Mouse (Mus musculus) large intestine, adult 2 months (tissue): ENCODE data around the gene Klc4. TPM values are rescaled to one million over a fixed set of nuclear protein-coding genes. Genes with fewer than 3 reads are reported as not detected.

Source experiments
- DNase-seq: peaks from one replicate; pipeline ENCODE4 v3.0.0-alpha.2; 2012; ENCODE audit warnings: low read depth, low spot score
- WGBS: fragments of 180-500 bp; shearing (Covaris S2); methylation state at CpG from one replicate; pipeline ENCODE4 v1.1.7; 2018; 5-methylcytosine and 5-hydroxymethylcytosine counted together
- polyA plus RNA-seq: library from polyadenylated mRNA; depleted of rRNA; stranded (reverse); fragments of >200 nt; gene quantifications from 2 replicates; pipeline ENCODE4 v1.2.3, GENCODE M21; 2012; rRNA removed

The Klc4 gene
- polyA plus RNA-seq = 80.8 and 113 TPM in 2 replicates

DNA sequence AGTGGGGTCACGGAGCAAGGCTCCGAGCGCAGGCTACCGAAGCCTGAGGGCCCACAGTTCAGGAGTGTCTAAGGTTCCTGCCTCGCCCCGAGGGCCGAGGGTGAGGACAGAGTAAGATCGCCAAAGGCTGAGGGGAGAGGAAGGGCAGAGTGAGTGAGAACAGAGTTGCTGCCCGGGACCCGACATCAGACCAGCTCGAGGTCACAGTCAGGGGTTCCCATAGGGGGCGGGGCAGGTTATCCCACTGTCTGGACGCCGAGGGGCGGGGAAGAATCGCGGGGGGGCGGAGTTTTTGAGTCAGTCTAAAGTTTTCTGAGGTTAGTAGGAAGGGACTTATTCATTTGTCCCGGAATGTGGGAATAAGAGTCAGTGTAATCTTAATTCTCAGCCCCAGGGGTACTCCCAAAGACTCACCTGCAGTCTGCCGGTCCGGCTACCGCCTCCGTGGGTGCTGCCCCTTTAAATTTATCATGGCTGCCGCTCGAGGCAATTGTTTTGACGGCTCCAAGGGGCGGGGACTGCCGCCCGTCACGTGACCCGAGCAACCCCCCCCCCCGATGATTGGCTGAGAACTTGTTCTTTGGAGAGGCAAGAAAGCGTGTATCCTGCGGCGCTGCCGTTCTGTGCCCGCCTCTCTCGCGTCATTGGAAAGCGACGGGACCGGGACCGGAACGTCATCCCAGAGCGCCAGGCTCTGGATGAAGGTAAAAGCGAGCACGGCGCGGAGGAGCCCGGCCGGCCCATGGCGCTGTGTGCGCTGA is at the start of gene Klc4, which contains the start of gene Mrpl2:
Klc4 (minus strand) TSS at position 462 of the 761 bp plus-strand sequence.
Mrpl2 (plus strand) TSS at position 669 of the 761 bp plus-strand sequence.
- under 1% methylated on average over 53 of the region's 53 CpGs for WGBS

DNA sequence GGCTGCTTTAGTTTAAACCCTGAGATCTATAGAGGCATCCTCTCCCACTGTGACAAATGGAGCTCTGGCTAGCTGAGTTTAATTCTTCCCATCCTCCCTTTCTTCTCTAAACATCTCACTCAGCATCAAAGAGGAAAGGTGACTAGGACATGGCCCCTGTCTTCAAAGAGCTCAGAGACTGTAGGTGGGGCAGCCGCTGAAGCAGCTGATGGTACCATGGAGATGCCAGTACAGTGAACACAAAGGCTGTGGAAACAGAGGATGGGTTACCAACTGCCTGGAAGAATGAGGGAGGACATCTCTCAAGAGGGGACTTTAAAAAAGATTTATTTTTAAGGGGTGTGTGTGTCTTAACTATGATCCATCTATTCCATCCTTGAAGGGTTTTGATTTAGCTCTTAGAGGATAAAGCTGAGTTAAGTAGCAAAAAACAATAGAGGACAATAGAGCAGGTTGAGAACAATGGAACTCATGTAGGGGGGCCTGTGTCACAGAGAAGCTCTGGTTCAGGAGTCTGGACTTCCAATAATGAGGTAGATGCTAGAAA is 48.8 kb upstream of the Klc4 start:
- 89% methylated on average over 1 of the region's 1 CpGs for WGBS
- no peak for DNase-seq

More for the DNA sequence above, at the start of gene Klc4, which contains the start of gene Mrpl2:
- DNase-seq = peak; percentile 96

DNA sequence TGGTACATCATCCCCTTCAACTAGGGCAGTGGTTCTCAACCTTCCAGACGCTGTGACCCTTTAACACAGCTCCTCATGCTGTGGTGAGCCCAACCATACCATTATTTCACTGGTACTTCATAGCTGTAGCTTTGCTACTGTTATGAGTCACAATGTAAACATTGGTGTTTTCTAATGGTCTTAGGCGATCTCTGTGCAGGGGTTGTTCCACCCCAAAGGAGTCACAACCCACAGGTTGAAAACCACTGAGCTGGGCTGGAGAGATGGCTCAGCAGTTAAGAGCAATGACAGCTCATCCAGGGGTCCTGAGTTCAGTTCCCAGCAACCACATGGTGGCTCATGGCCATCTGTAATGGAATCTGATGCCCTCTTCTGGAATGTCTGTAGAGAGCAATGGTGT is 45.6 kb upstream of the Klc4 start:
- 59% methylated on average over 2 of the region's 2 CpGs for WGBS
- no peak for DNase-seq

DNA sequence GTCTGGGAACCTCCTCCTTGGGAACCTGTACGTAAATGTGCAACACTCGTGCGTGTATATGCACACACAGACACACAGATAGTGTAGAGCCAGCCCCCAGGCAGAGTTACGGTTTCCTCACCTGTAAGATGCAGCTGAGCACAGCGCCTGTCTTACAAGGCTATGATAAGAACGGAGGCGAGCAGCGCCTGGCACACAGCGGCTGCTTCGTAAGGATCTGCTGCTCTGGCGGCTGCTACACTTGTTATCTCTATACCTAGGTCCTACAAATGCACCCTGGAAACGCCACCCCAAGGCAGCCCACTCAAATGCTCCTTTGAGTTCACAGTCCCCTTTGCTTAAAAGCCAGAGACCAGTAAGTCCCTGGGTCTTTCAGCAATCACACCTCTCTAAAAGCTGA is 44.8 kb upstream of the Klc4 start:
- WGBS = 92% methylated on average over 12 of the region's 12 CpGs
- no peak for DNase-seq

DNA sequence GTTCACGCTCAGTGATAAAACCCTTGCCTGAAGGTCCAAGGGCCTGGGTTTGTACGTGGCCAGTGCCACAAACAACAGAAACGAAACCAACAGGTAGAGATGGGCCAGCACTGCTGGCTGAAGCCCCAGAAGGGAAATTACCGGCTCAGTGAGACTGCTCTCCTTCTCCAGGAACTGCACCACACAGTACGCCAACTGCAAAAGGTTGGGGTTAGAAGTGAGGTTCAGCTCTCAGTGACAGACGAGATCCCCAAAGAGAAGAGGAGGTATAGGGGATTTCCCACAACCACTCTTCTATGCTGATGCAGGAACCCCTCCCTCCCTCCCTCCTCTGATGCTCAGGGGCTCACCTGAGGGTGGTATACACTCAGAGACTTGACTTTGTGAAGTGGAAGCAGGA is 40.1 kb upstream of the Klc4 start:
- WGBS = 86% methylated on average over 6 of the region's 6 CpGs
- no peak for DNase-seq

DNA sequence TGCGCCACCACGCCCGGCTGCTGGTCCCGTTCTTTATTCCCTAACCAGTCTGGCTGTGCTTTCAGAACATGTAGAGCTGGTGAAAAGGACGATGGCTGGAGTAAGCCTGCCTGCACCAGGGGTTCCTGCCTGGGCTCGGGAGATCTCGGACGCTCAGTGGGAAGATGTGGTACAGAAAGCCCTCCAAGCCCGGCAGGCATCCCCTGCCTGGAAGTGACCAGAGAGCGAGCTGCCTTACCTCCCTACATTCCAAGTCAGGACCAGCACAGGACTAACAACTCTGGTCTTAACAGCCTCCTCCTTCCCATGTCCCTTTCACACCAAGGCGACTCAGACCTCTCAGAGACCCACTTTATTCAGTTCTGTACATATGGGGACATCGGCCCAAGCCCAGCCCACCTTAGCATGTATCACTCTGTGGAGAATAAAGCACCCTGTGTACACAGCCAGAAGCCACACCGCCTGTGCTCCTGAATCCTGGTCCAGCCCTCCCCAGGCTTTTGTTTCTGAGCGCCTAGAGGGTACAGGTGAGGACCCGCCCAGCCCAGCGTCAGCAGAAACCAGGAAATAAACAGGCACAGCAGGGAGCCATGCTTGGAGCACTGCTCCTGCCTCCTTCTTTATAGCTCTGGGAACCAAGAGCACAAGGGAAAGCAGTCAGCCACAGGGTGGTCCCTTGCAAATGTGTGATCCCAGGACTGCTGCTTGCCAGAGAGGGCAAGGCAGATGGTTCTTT is 37.0 kb upstream of the Klc4 start:
- no peak for DNase-seq
- WGBS = 75% methylated on average over 16 of the region's 16 CpGs

DNA sequence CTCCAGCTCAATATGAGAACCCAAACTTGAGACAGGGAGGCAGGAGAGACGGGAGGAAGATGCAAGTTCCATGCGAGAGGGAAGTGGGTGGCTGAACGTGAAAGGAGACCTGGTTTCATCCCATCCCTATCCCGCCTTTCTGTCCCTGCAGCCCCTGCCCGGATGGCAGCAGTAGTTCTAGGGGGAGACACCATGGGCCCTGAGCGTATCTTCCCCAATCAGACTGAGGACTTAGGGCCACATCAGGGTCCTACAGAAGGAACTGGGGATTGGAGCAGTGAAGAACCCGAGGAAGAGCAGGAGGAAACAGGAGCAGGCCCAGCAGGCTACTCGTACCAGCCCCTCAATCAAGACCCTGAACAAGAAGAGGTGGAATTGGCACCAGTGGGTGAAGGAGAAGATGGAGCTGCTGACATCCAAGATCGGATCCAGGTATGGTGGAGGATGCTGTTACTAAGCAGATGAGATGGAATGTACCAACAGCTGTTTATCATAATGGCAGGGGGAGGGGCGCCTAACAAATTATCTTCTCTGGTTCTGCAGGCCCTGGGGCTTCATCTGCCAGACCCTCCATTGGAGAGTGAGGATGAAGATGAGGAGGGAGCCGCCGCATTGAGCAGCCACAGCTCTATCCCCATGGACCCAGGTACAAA is 35.8 kb upstream of the Klc4 start:
- no peak for DNase-seq
- 25% methylated on average over 12 of the region's 12 CpGs for WGBS

DNA sequence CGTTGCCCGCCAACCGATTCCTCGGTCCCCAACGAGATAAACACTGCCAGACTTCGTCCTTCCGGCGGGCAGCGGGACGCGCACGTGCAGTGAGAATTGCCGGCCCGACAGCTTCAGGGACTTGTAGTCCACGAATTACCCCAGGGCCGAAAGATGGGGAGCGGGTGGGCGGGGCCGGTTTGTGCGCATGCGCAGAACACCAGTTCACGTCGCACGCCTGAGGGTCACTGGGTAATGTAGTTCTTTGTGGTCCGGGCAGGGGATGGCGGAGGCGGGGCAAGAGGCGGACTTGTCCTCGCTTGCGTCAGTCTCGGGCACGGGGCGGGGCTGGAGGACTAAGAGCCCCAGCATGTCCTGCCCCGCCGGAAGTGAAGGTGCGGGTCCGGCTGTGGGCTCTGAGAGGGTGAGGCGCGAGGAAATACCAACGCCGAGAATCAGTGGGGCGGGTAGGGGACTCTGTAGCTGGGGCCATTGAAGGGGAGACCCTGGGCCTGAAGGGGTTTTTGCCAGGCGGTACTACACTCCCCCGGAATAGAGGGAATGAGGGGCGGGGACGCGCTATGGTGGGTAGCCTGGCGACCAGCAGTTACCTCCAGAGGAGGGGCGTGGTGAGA is 35.0 kb upstream of the Klc4 start, which contains the start of gene Klhdc3:
Klhdc3 (minus strand) TSS at position 155 of the 614 bp plus-strand sequence.
- under 1% methylated on average over 49 of the region's 49 CpGs for WGBS
- DNase-seq = peak; percentile 93

DNA sequence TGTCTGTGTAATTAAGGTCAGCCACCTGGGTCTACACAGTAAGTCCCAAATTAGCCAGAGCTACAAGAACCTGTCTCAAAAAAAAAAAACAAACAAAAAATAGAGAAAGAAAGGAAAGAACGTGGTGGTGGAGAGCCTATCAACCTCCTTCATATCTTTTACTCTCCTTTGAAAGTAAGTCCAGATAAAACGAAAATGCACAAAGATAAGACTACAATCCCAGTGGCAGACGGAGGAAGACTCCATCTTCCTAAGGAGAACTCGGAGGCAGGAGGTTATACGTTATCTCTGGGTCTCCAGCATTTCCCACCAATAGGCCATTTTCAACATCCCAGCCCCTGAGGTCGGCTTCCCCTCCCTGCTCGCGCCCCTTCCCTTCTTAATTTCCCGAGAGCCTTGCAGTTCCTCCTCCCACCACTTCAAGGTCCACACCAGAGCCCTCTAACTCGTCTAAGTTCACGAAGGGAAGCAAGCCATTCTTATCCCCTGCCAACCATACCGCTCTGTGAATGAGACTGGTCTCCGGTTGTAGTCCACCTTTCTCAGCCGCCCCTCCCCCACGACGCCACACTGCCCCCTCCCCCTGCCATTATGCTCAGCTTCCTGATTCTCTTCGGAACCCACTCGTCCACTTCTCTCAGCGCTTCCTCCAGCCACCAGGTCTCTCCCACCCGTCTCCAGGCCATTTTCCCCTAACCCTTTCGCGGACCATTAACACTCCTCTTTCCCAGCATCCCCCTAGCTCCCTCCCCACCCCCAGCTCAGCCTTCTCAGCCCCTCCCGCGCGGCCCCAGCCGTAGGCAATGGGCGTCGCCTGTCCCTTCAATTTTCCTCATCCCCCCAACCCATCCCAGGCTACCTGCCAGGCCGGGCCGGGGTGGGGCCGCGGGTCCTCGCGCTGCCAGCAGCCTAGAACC is 34.3 kb upstream of the Klc4 start:
- 1% methylated on average over 34 of the region's 34 CpGs for WGBS
- DNase-seq = no peak

DNA sequence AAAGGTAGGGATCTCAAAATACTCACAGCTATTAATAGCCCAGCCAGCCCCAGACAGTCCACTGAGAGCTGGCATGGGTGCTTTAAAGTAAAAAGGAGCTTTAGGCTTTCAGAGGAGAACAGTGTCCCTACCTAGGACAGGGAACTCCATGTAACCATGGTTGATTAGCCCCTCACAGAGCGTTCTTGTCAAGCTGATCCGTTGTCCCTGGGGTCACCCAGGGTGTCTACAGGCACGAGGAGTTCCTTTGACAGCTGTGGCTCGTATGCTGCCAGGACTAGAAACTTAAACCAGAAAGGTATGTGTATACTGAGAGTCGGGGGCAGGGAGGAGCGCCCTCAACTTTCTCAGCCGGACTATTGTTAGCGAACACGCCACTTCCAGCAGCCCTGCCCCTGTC is 33.1 kb upstream of the Klc4 start:
- 48% methylated on average over 9 of the region's 9 CpGs for WGBS
- DNase-seq = no peak

DNA sequence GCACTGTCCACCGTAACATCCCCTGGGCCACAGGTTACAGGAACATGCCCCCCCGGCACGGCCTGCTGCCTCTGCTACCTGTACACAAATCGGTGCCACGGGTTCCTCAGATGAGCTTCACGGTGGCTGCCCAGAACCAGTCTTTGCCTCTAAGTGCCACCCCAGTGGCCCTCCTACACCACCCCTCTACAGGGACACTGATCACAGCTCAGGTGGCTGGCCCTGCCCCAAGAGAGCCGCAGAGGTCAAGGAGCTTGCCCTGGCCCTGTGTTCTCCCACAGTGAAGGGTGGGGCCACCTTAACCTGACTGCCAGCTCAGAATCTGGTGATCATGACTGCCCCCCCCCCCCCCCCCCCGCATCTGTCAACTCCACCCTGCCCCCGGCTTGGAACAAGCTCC is 32.6 kb upstream of the Klc4 start, which contains the start of gene Mea1:
Mea1 (plus strand) TSS at position 378 of the 400 bp plus-strand sequence.
- no peak for DNase-seq
- WGBS = 82% methylated on average over 9 of the region's 9 CpGs

DNA sequence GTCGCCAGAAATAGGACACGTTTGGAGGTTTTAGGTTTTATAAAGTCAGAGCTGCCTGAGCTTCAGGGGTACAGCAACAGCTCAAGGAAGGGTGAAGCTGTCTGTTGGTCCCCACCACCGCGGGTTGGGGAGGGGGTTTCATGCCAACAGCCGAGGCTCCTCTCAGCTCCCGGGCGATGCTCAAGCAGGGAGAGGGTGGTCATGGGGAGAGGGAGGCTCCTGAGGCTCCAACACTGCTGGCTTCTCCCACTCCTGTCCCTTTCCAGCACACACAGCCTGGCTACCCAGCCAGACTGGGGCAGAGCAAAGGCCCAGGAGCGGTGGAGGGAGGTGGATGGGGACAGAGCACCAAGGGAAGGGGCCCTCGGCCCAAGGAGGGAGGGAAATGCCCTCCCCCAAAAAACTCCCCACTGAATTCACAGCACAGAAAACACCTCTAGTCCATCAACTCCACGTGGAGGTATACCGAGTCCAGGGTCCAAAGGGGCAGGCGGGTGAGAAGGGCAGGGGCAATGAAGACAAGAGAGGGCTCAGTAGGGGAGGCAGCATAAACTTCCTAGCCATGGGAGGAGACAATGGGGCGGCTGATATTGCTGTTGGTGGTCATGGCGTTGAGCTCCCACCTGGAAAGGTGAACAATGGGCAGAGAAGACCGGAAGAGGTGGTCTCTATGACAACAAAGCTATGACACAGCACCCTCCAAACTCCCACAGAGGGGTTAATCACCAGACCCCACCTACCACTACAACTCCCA is 28.9 kb upstream of the Klc4 start:
- DNase-seq = no peak
- 25% methylated on average over 15 of the region's 15 CpGs for WGBS

DNA sequence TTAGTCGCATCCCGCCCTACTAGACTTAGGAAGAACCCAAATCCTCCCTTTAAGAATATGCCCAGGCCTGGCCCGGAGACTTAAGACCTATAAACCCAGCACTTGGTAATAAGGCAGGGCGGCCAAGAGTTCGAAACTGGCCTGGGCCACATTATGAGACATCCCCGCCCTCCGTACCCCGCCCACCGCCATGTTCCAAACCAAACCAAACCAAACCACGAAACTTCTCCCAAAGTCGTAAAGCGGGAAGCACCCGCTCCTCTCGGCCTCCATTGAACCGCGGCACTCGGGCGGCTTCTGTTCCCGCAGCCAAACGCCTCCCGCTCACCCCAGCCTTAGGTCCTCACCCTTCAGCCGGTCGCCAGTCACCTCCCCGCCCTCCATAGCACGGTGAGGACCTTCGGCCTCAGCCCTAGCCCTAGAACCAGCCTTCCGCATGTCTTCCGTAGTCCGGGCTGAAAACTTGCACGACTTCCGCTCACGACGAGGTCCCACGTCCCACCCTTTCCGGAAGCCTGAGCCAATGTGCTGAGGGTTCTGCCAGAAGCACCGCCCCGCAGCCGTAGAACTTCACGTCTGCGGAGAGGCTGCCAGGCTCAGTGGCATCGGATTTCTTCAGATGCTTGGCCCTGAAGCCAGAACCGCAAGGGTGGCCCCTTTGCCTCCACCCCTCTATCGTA is 28.2 kb upstream of the Klc4 start, which contains the start of gene Rrp36:
Rrp36 (minus strand) TSS at position 503 of the 680 bp plus-strand sequence.
- under 1% methylated on average over 43 of the region's 43 CpGs for WGBS
- peak; percentile 79 for DNase-seq

DNA sequence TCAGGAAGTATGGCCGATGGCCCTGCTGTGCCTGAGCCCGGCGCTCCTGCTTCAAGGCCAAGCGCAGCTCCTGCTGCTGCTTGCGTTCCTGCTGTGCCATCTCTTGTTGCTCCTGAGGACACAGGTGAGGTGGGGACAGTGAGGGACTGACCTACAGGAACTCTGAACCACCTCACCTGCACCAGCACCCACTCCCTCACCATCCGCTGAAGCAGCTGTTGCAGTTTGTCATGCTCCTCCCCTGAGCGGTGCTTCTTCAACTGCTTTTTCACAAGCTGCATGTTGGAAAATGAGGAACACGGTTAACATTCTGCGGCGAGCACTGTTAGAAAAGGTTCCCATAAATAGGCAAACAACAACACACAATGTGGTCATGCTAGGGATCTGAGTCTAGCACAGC is 24.1 kb upstream of the Klc4 start:
- no peak for DNase-seq
- 96% methylated on average over 10 of the region's 10 CpGs for WGBS

DNA sequence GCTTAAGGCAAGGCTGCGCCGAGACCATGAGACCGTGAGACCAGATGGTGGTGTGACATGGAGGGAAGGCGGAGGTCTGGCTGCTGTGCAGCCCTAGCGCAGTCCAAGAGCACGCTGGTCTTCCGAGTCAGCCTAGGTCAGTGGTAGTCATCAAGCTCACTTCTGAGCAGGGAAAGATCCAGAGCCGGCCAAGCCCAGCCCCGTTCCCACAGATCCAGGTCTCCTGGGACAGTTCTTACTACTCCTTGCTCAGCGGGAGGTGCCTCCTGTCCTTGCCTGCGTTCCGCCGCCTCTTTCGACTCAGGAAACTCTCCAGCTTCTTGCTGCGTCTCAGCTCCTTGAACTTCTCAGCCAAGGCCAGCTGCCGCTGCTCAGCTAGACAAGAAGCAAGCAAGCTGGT is 21.9 kb upstream of the Klc4 start:
- 83% methylated on average over 16 of the region's 16 CpGs for WGBS
- DNase-seq = no peak

DNA sequence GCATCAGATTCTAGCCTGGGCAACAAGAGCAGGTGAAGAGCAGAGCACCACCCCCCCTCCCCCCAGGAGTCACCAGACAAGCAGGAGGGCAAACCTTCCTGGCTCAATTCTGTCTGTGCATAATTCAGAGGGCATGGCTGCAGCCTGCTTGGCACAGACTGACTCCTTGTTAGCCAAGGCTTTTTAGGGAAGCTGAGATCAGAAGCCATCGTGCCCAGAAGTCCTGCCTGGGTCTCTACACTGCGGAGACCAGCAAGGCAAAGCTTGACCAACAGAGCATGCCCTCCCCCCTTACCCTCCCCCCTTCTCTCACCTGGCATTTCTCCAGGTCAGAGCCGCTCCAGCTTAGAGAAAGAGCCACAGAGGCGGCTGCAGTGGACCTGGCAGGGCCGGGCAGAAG is 16.9 kb upstream of the Klc4 start:
- no peak for DNase-seq
- WGBS = 74% methylated on average over 5 of the region's 5 CpGs

DNA sequence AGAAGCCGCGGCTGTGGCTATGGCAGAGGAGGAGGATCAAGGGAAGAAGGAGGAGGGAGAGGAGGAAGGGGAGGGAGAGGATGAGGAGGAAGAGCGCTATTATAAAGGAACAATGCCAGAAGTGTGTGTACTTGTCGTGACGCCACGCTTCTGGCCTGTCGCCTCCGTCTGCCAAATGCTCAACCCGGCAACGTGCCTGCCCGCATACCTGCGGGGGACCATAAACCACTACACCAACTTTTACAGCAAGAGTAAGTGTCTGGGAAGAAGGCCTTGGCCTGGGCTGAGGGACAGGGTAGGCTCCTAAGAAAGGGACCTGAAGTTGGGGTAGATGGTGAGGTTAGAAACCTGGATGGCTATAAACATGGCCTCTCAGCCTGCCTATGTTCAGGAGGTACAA is 16.2 kb upstream of the Klc4 start:
- no peak for DNase-seq
- WGBS = 72% methylated on average over 12 of the region's 12 CpGs
